In the genomic region with DNA sequence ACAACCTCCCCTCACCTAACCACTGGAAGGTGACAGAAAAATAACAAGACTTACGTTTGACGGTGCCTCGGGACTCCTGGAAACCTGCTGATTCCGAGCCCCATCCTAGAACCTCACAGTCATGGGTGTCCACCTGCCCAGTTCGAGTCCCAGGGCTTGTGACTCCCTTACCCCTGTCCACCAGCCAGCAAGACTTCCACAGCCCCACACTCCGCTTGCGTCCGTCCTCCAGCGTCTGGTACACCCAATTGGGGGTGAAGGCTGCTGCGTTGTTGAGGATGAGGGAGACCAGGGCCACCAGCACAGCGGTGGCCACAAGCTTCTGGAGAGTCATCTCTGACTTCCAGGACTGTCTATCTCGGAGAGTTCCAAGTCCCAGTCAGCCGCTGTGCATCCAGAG, we compare ENCODE assay signal across 11 mouse cellular contexts. TPM values are rescaled to one million over a fixed set of nuclear protein-coding genes. Genes with fewer than 3 reads are reported as not detected.
DNase-seq lines count a peak whose midpoint lies in the region; ATAC-seq lines count a peak whose summit lies in the region.
"Had no signal": no experiment of that assay in that cellular context is flagged by ENCODE, and none has a peak within 500 bp of the region (broad histone marks: within the 10 kb centered on the region; RNA-seq: fewer than 3 reads in every experiment).

No protein-coding gene starts in this region.

- WGBS in kidney, embryonic 14.5 days = 87% methylated on average over 13 of the region's 13 CpGs
- 88% methylated on average over 13 of the region's 13 CpGs for WGBS in embryonic facial prominence, embryonic 14.5 days
- 91% methylated on average over 13 of the region's 13 CpGs for WGBS in hindbrain, embryonic 14.5 days
- 90% methylated on average over 13 of the region's 13 CpGs for whole genome bisulfite sequencing in midbrain, embryonic 13.5 days

- H3K4me1 ChIP-seq in kidney, embryonic 14.5 days (ENCODE audit: control insufficient read depth, insufficient read depth, low read length) = peaks cover 27% of the 10 kb centered on the region
- peaks cover 55% of the 10 kb centered on the region for H3K4me1 ChIP-seq in embryonic facial prominence, embryonic 14.5 days (ENCODE audit: control insufficient read depth, insufficient read depth, low read length)
- peaks cover 19% of the 10 kb centered on the region for H3K4me1 ChIP-seq in hindbrain, embryonic 14.5 days (replicated peaks; ENCODE audit: control insufficient read depth, insufficient read depth, low read length)
- 0 out of 2 replicates have a peak, but pooled peaks cover 4% of the 10 kb centered on the region for H3K4me1 ChIP-seq in midbrain, embryonic 13.5 days (replicated peaks)

- no peak for DNase-seq in kidney, postnatal 25 days
- DNase-seq in embryonic facial prominence, embryonic 14.5 days (ENCODE audit: low spot score) = no peak
- DNase-seq in hindbrain, embryonic 14.5 days (ENCODE audit: low spot score) = no peak
- DNase-seq in left cerebral cortex, adult 11 months (ENCODE audit: low spot score) = no peak
- no peak for DNase-seq in cerebellum, postnatal 14 days
- DNase-seq: right cerebral cortex, postnatal 4 days had no signal

- H3K9me3 ChIP-seq in kidney, embryonic 14.5 days (ENCODE audit: control insufficient read depth, low read length) = no peaks in the 10 kb centered on the region
- H3K9me3 ChIP-seq in embryonic facial prominence, embryonic 14.5 days (ENCODE audit: control insufficient read depth, low read length) = no peaks in the 10 kb centered on the region
- no peaks in the 10 kb centered on the region for H3K9me3 ChIP-seq in hindbrain, embryonic 14.5 days (ENCODE audit: control insufficient read depth, low read length)
- no peaks in the 10 kb centered on the region for H3K9me3 ChIP-seq in midbrain, embryonic 13.5 days

- no peak for ATAC-seq in kidney, embryonic 14.5 days (ENCODE audit: low FRiP score, low TSS enrichment)
- ATAC-seq in embryonic facial prominence, embryonic 14.5 days (ENCODE audit: low read depth) = no peak
- no peak for ATAC-seq in hindbrain, embryonic 14.5 days (ENCODE audit: low FRiP score)
- ATAC-seq in midbrain, embryonic 13.5 days = no peak
- no peak for ATAC-seq in monocyte, adult 5-6 weeks (replicated peaks; ENCODE audit: insufficient number of reproducible peaks, low FRiP score, low TSS enrichment, poor library complexity, severe bottlenecking)

- H3K36me3 ChIP-seq in kidney, embryonic 14.5 days (ENCODE audit: control insufficient read depth, insufficient read depth, low read length) = no peaks in the 10 kb centered on the region; the same call in 1 of the 2 replicates
- H3K36me3 ChIP-seq in embryonic facial prominence, embryonic 14.5 days (ENCODE audit: control insufficient read depth, insufficient read depth, low read length) = no peaks in the 10 kb centered on the region
- H3K36me3 ChIP-seq in hindbrain, embryonic 14.5 days (replicated peaks; ENCODE audit: control insufficient read depth, insufficient read depth) = no peaks in the 10 kb centered on the region; the same call in 1 of the 2 replicates
- H3K36me3 ChIP-seq in midbrain, embryonic 13.5 days = peaks cover 24% of the 10 kb centered on the region

- no peaks in the 10 kb centered on the region for H3K27me3 ChIP-seq in kidney, embryonic 14.5 days (ENCODE audit: control insufficient read depth, insufficient read depth, low read length)
- H3K27me3 ChIP-seq in embryonic facial prominence, embryonic 14.5 days (replicated peaks; ENCODE audit: control insufficient read depth, insufficient read depth, low read length) = no peaks in the 10 kb centered on the region
- no peaks in the 10 kb centered on the region for H3K27me3 ChIP-seq in hindbrain, embryonic 14.5 days (ENCODE audit: control insufficient read depth, insufficient read depth, low read length)
- H3K27me3 ChIP-seq in midbrain, embryonic 13.5 days = no peaks in the 10 kb centered on the region
- H3K27me3 ChIP-seq: CH12.LX had no signal

- H3K9ac ChIP-seq in kidney, embryonic 14.5 days (ENCODE audit: low read depth, low read length) = peak overlapping the region; percentile 47
- peak overlapping the region; percentile 55 for H3K9ac ChIP-seq in embryonic facial prominence, embryonic 14.5 days (ENCODE audit: low read depth, low read length)
- peak overlapping the region; percentile 33 for H3K9ac ChIP-seq in hindbrain, embryonic 14.5 days
- H3K9ac ChIP-seq in midbrain, embryonic 13.5 days (replicated peaks) = no peak overlapping the region; the same call in 1 of the 2 replicates

- peak overlapping the region; percentile 93 for H3K27ac ChIP-seq in kidney, embryonic 14.5 days (ENCODE audit: low read depth, low read length)
- peak overlapping the region; percentile 98 for H3K27ac ChIP-seq in embryonic facial prominence, embryonic 14.5 days (replicated peaks; ENCODE audit: low read depth, low read length)
- peak overlapping the region; percentile 51 for H3K27ac ChIP-seq in hindbrain, embryonic 14.5 days
- no peak overlapping the region for H3K27ac ChIP-seq in midbrain, embryonic 13.5 days

- H3K4me2 ChIP-seq in kidney, embryonic 14.5 days (replicated peaks; ENCODE audit: low read depth, low read length) = peak overlapping the region; percentile 15
- H3K4me2 ChIP-seq in embryonic facial prominence, embryonic 14.5 days (ENCODE audit: low read depth, low read length) = peak overlapping the region; percentile 35
- no peak overlapping the region for H3K4me2 ChIP-seq in hindbrain, embryonic 14.5 days (replicated peaks)
- no peak overlapping the region for H3K4me2 ChIP-seq in midbrain, embryonic 13.5 days (replicated peaks)

- H3K4me3 ChIP-seq in kidney, embryonic 14.5 days (ENCODE audit: low read length) = peak overlapping the region; percentile 29
- peak overlapping the region; percentile 27 for H3K4me3 ChIP-seq in embryonic facial prominence, embryonic 14.5 days (ENCODE audit: low read depth, low read length)
- peak overlapping the region; percentile 20 for H3K4me3 ChIP-seq in hindbrain, embryonic 14.5 days (replicated peaks; ENCODE audit: low read length)
- peak overlapping the region; percentile 20; the same call in 1 of the 2 replicates for H3K4me3 ChIP-seq in midbrain, embryonic 13.5 days (replicated peaks)

RNA-seq across cellular contexts. Expression of a gene that starts 3.2 kb away (rescaled TPM):
- polyA plus RNA-seq in kidney, embryonic 14.5 days (2014; fragmentation: Nextera tagmentation; extraction: Ambion mirVana) = 15.9 and 18.4 TPM in 2 replicates
- polyA plus RNA-seq in embryonic facial prominence, embryonic 14.5 days (2014; fragmentation: Nextera tagmentation; extraction: Ambion mirVana) = 22.6 and 23.2 TPM in 2 replicates
- 11.3 and 12.4 TPM in 2 replicates for polyA plus RNA-seq in hindbrain, embryonic 14.5 days (2014; fragmentation: Nextera tagmentation; extraction: Ambion mirVana)
- 9.4 and 10.8 TPM in 2 replicates for polyA plus RNA-seq in midbrain, embryonic 13.5 days (2015; fragmentation: Nextera tagmentation; extraction: Ambion mirVana)
- total RNA-seq in monocyte, adult 5-6 weeks (2017) = not detected in 3 replicates
- total RNA-seq: CH12.LX had no signal

RNA-seq across cellular contexts. Expression of a gene that starts 35.6 kb away (rescaled TPM):
- polyA plus RNA-seq in kidney, embryonic 14.5 days (2014; fragmentation: Nextera tagmentation; extraction: Ambion mirVana) = 34.9 and 44.8 TPM in 2 replicates
- polyA plus RNA-seq in embryonic facial prominence, embryonic 14.5 days (2014; fragmentation: Nextera tagmentation; extraction: Ambion mirVana) = 24.8 and 37.2 TPM in 2 replicates
- polyA plus RNA-seq in hindbrain, embryonic 14.5 days (2014; fragmentation: Nextera tagmentation; extraction: Ambion mirVana) = 39.8 and 41.7 TPM in 2 replicates
- polyA plus RNA-seq in midbrain, embryonic 13.5 days (2015; fragmentation: Nextera tagmentation; extraction: Ambion mirVana) = 45.3 and 48.0 TPM in 2 replicates
- 13.3 to 21.2 TPM (median 17.5 TPM) in 3 replicates for total RNA-seq in monocyte, adult 5-6 weeks (2017)

RNA-seq across cellular contexts. Expression of a gene that starts 40.4 kb away (rescaled TPM):
- polyA plus RNA-seq in kidney, embryonic 14.5 days (2014; fragmentation: Nextera tagmentation; extraction: Ambion mirVana) = not detected in 2 replicates
- 1.8 and 2.9 TPM in 2 replicates for polyA plus RNA-seq in embryonic facial prominence, embryonic 14.5 days (2014; fragmentation: Nextera tagmentation; extraction: Ambion mirVana)
- not detected in 2 replicates for polyA plus RNA-seq in hindbrain, embryonic 14.5 days (2014; fragmentation: Nextera tagmentation; extraction: Ambion mirVana)
- not detected in 2 replicates for polyA plus RNA-seq in midbrain, embryonic 13.5 days (2015; fragmentation: Nextera tagmentation; extraction: Ambion mirVana)
- not detected in 3 replicates for total RNA-seq in monocyte, adult 5-6 weeks (2017)
- total RNA-seq: adrenal gland, postnatal 36 days; CH12.LX had no signal

RNA-seq across cellular contexts. Expression of a gene that starts 53.0 kb away (rescaled TPM):
- polyA plus RNA-seq in kidney, embryonic 14.5 days (2014; fragmentation: Nextera tagmentation; extraction: Ambion mirVana) = 10.3 and 21.4 TPM in 2 replicates
- polyA plus RNA-seq in embryonic facial prominence, embryonic 14.5 days (2014; fragmentation: Nextera tagmentation; extraction: Ambion mirVana) = 21.4 and 22.6 TPM in 2 replicates
- polyA plus RNA-seq in hindbrain, embryonic 14.5 days (2014; fragmentation: Nextera tagmentation; extraction: Ambion mirVana) = 28.1 and 29.4 TPM in 2 replicates
- polyA plus RNA-seq in midbrain, embryonic 13.5 days (2015; fragmentation: Nextera tagmentation; extraction: Ambion mirVana) = 29.1 and 29.7 TPM in 2 replicates
- 16.3 to 21.8 TPM (median 20.8 TPM) in 3 replicates for total RNA-seq in monocyte, adult 5-6 weeks (2017)

Comparison
In these comparisons a context has a peak if more than half of its experiments do, and no peak if none do; other contexts are left out.
1. H3K4me2 ChIP-seq: peak in kidney, embryonic 14.5 days (single experiment) and embryonic facial prominence, embryonic 14.5 days (single experiment); none in hindbrain, embryonic 14.5 days (single experiment) and midbrain, embryonic 13.5 days (single experiment).
2. Peak in every context shown above with its lines, with median percentiles within 50 percentile points of each other: H3K4me3 ChIP-seq.